Mouse (Mus musculus) embryonic facial prominence, embryonic 10.5 days (tissue): ENCODE measurements around the gene Prdx5. TPM values are rescaled to one million over a fixed set of nuclear protein-coding genes. Genes with fewer than 3 reads are reported as not detected.
A peak's percentile ranks its signal among the peaks of the same experiment; 100 is the strongest.

Source experiments
- DNase-seq: peaks from one replicate; pipeline ENCODE4 v3.0.0-alpha.2; 2017; ENCODE audit warnings: low spot score
- H3K27ac ChIP-seq: fragments of 300-500 bp; sonication (generic); replicated peaks from 2 replicates; pipeline ENCODE4 v1.5.1; 2016; ENCODE audit warnings: mild to moderate bottlenecking
- H3K27me3 ChIP-seq: fragments of 300-500 bp; sonication (generic); replicated peaks from 2 replicates; pipeline ENCODE4 v1.6.1; 2016; ENCODE audit warnings: low read depth, mild to moderate bottlenecking; ENCODE audit not compliant: poor library complexity, severe bottlenecking
- H3K36me3 ChIP-seq: fragments of 300-500 bp; sonication (generic); replicated peaks from 2 replicates; pipeline ENCODE4 v1.6.1; 2016; ENCODE audit warnings: mild to moderate bottlenecking, moderate library complexity
- H3K4me1 ChIP-seq: fragments of 300-500 bp; sonication (generic); 2 replicates; pipeline ENCODE4 v1.6.1; 2016
- H3K4me3 ChIP-seq: fragments of 300-500 bp; sonication (generic); 2 replicates; pipeline ENCODE4 v1.5.1; 2016; ENCODE audit warnings: mild to moderate bottlenecking, moderate library complexity
- H3K9me3 ChIP-seq: fragments of 300-500 bp; sonication (generic); 2 replicates; pipeline ENCODE4 v1.6.1; 2016; ENCODE audit warnings: mild to moderate bottlenecking
- WGBS: fragments of 180-500 bp; shearing (Covaris S2); methylation state at CpG from one replicate; pipeline ENCODE4 v1.1.7; 2016; 5-methylcytosine and 5-hydroxymethylcytosine counted together
- polyA plus RNA-seq: library from polyadenylated mRNA; unstranded; fragments of >200 nt; fragmentation: Nextera tagmentation; extraction: Ambion mirVana; gene quantifications from 2 replicates; pipeline ENCODE4 v1.2.1, GENCODE M21; 2016

Prdx5 gene
- polyA plus RNA-seq, 1 experiment from 2014 or later = 140 TPM

- Histone ChIP-seq H3K4me1 (no peaks in the 10 kb centered on the region), H3K9me3 (peaks cover 11% of the 10 kb centered on the region; the same call in 1 of the 2 replicates), H3K27me3 (no peaks in the 10 kb centered on the region), H3K36me3 (no peaks in the 10 kb centered on the region), H3K27ac (no peak overlapping the region), H3K4me3 (no peak overlapping the region)
- DNase-seq = no peak
- WGBS = 88% methylated on average over 4 of the region's 4 CpGs
These were observed 31.9 kb downstream of the Prdx5 start for GRCm38 (mm10) chr19:6877965-6878364.

- DNase-seq = no peak
- no peaks in the 10 kb centered on the region for H3K4me1 ChIP-seq
- peaks cover 11% of the 10 kb centered on the region; the same call in 1 of the 2 replicates for H3K9me3 ChIP-seq
- H3K4me3 ChIP-seq = no peak overlapping the region
- no peaks in the 10 kb centered on the region for H3K27me3 ChIP-seq
- H3K27ac ChIP-seq = no peak overlapping the region
- H3K36me3 ChIP-seq = no peaks in the 10 kb centered on the region
These were observed 33.1 kb downstream of the Prdx5 start for GRCm38 (mm10) chr19:6876799-6877198.

- peaks cover 8% of the 10 kb centered on the region; the same call in 1 of the 2 replicates for H3K9me3 ChIP-seq
- H3K36me3 ChIP-seq = no peaks in the 10 kb centered on the region
- no peak overlapping the region for H3K4me3 ChIP-seq
- no peak overlapping the region for H3K27ac ChIP-seq
- WGBS = 92% methylated on average over 6 of the region's 6 CpGs
- peaks cover 4% of the 10 kb centered on the region; the same call in 1 of the 2 replicates for H3K4me1 ChIP-seq
- no peak for DNase-seq
- no peaks in the 10 kb centered on the region for H3K27me3 ChIP-seq
These were observed 34.1 kb downstream of the Prdx5 start for GRCm38 (mm10) chr19:6875834-6876233.

- no peak overlapping the region for H3K27ac ChIP-seq
- WGBS = 83% methylated on average over 1 of the region's 1 CpGs
- H3K9me3 ChIP-seq = no peaks in the 10 kb centered on the region
- no peak overlapping the region for H3K4me3 ChIP-seq
- DNase-seq = no peak
- no peaks in the 10 kb centered on the region for H3K27me3 ChIP-seq
- H3K4me1 ChIP-seq = peaks cover 8% of the 10 kb centered on the region
- no peaks in the 10 kb centered on the region for H3K36me3 ChIP-seq
These were observed 35.6 kb downstream of the Prdx5 start for GRCm38 (mm10) chr19:6874257-6874656.

- 81% methylated on average over 3 of the region's 3 CpGs for WGBS
- Histone ChIP-seq H3K9me3 (no peaks in the 10 kb centered on the region), H3K27me3 (no peaks in the 10 kb centered on the region), H3K4me3 (no peak overlapping the region), H3K4me1 (peaks cover 10% of the 10 kb centered on the region), H3K36me3 (no peaks in the 10 kb centered on the region), H3K27ac (no peak overlapping the region)
- DNase-seq = no peak
These were observed 37.2 kb downstream of the Prdx5 start for GRCm38 (mm10) chr19:6872701-6873100.

- H3K4me1 ChIP-seq = peaks cover 10% of the 10 kb centered on the region
- H3K27ac ChIP-seq = no peak overlapping the region
- DNase-seq = no peak
- H3K36me3 ChIP-seq = no peaks in the 10 kb centered on the region
- 59% methylated on average over 5 of the region's 5 CpGs for WGBS
- H3K9me3 ChIP-seq = no peaks in the 10 kb centered on the region
- no peaks in the 10 kb centered on the region for H3K27me3 ChIP-seq
- no peak overlapping the region for H3K4me3 ChIP-seq
These were observed 38.2 kb downstream of the Prdx5 start for GRCm38 (mm10) chr19:6871574-6872271.

- 8% methylated on average over 5 of the region's 5 CpGs for WGBS
- H3K4me3 ChIP-seq = peak overlapping the region; percentile 30; the same call in 1 of the 2 replicates
- DNase-seq = no peak
These were observed 40.6 kb downstream of the Prdx5 start for GRCm38 (mm10) chr19:6869355-6869754.

GRCm38 (mm10) chr19:6861451-6861850 is 48.5 kb downstream of the Prdx5 start:
- DNase-seq = no peak
- H3K4me3 ChIP-seq = no peak overlapping the region
- H3K27me3 ChIP-seq = peaks cover 5% of the 10 kb centered on the region; the same call in 1 of the 2 replicates
- 89% methylated on average over 4 of the region's 4 CpGs for WGBS
- H3K9me3 ChIP-seq = no peaks in the 10 kb centered on the region
- H3K27ac ChIP-seq = no peak overlapping the region
- no peaks in the 10 kb centered on the region for H3K36me3 ChIP-seq
- peaks cover 9% of the 10 kb centered on the region for H3K4me1 ChIP-seq

More at GRCm38 (mm10) chr19:6869355-6869754, 40.6 kb downstream of the Prdx5 start:
- Histone ChIP-seq H3K36me3 (no peaks in the 10 kb centered on the region), H3K27ac (0 out of 2 replicates have a peak overlapping the region, but pooled peaks have one; percentile 40), H3K27me3 (no peaks in the 10 kb centered on the region), H3K4me1 (peaks cover 10% of the 10 kb centered on the region), H3K9me3 (no peaks in the 10 kb centered on the region)

GRCm38 (mm10) chr19:6860706-6861105 is 49.2 kb downstream of the Prdx5 start:
- H3K27ac ChIP-seq = no peak overlapping the region
- no peaks in the 10 kb centered on the region for H3K36me3 ChIP-seq
- H3K27me3 ChIP-seq = peaks cover 12% of the 10 kb centered on the region
- no peak for DNase-seq
- no peaks in the 10 kb centered on the region for H3K9me3 ChIP-seq
- H3K4me1 ChIP-seq = peaks cover 17% of the 10 kb centered on the region
- WGBS = 85% methylated on average over 6 of the region's 6 CpGs
- no peak overlapping the region for H3K4me3 ChIP-seq

- Histone ChIP-seq H3K27me3 (peaks cover 20% of the 10 kb centered on the region), H3K27ac (no peak overlapping the region), H3K36me3 (no peaks in the 10 kb centered on the region), H3K4me3 (no peak overlapping the region), H3K9me3 (no peaks in the 10 kb centered on the region), H3K4me1 (peaks cover 24% of the 10 kb centered on the region)
- WGBS = 86% methylated on average over 3 of the region's 3 CpGs
- DNase-seq = no peak
These were observed 49.9 kb downstream of the Prdx5 start for GRCm38 (mm10) chr19:6859971-6860370.

- Histone ChIP-seq H3K4me3 (no peak overlapping the region), H3K9me3 (no peaks in the 10 kb centered on the region), H3K27me3 (peaks cover 28% of the 10 kb centered on the region), H3K4me1 (peaks cover 28% of the 10 kb centered on the region), H3K36me3 (no peaks in the 10 kb centered on the region), H3K27ac (no peak overlapping the region)
- DNase-seq = no peak
- WGBS = 68% methylated on average over 2 of the region's 2 CpGs
These were observed 50.8 kb downstream of the Prdx5 start for GRCm38 (mm10) chr19:6859032-6859651.

GRCm38 (mm10) chr19:6858031-6858430 is 51.9 kb downstream of the Prdx5 start, which contains the start of gene Ccdc88b:
Ccdc88b (minus strand) TSS chr19:6858211.
- peaks cover 29% of the 10 kb centered on the region for H3K4me1 ChIP-seq
- no peak for DNase-seq
- H3K27me3 ChIP-seq = peaks cover 39% of the 10 kb centered on the region
- no peak within 1 kb of the TSS for H3K27ac ChIP-seq
- H3K9me3 ChIP-seq = no peaks in the 10 kb centered on the region
- H3K36me3 ChIP-seq = no peaks in the 10 kb centered on the region
- no peak within 1 kb of the TSS for H3K4me3 ChIP-seq
- 78% methylated on average over 7 of the region's 7 CpGs for WGBS
